Mouse (Mus musculus) left cerebral cortex, adult 2 months (tissue): ENCODE data around the gene Slc38a6. TPM values are rescaled to one million over a fixed set of nuclear protein-coding genes. Genes with fewer than 3 reads are reported as not detected.

Experiments used
- DNase-seq, 2 experiments: peaks; one replicate each; pipeline ENCODE4 v3.0.0; 2021 to 2022; ENCODE audit warnings: low spot score in 2 of 2, mixed read lengths in 1 of 2; ENCODE audit errors: extremely low spot score in 1 of 2
- H3K27ac ChIP-seq: fragments of 200-600 bp; 2 replicates; pipeline ENCODE4 v1.8.1; 2022
- H3K4me3 ChIP-seq: fragments of 200-600 bp; 2 replicates; pipeline ENCODE4 v1.8.1; 2022
- CTCF ChIP-seq: fragments of 200-600 bp; IDR thresholded peaks from 2 replicates; pipeline ENCODE4 v1.8.1; 2022; ENCODE audit warnings: antibody characterized with exemption, mild to moderate bottlenecking, moderate library complexity
- intact Hi-C: fragments of 180-260 bp; cut with DNase I; formaldehyde crosslinking; loops from one replicate; pipeline ENCODE4 v1.15.1; 2025
- total RNA-seq, 2 experiments: library from RNA; stranded (reverse); gene quantifications; 2 replicates each; pipeline ENCODE4 v1.2.3; 2021

Gene Slc38a6
- total RNA-seq, 2 experiments from 2014 or later: 13.7 to 18.6 TPM

DNA sequence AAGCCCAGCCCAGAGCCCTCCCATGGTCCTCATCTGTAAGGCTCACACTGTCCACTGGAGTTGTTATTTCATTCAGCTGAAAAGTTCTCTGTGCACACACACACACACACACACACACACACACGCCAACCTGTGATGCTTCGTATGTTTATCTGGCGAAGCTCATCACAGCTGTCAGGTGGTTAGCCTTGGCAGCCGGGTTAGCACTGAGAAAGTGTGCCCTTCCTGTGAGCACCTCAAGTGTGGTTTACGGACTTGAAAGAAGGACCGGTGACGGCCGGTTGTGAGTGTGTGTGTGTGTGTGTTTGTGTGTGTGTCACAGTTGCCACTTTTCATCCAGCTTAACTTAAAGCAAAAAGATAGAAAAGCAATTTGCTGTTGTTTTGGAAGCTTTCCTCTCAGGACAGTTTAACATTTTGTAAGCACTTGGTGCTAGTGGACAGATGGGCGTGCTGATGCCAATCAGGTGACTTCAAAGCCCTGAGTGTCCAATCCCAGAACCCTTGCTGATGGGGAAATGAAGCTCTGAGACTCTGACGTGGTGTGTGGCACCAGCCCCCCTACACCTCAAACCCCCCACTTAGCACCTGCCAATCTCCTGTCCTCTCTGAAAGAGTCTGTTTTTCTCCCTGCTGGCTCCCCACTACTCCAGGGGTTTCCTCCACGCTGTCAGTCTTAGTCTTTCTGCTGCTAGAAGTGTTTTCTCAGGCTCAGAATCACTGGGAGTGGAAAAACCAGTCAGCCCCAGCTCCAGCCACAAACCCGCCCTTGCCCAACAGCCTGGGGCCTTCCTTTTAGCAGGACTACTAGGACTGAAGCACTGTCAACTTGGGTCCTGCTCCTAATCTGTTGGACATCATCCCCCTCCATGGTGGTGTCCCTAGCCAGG lies 96.0 kb downstream of the Slc38a6 start:
- no peak overlapping the region for H3K4me3 ChIP-seq
- no peak for DNase-seq
- intact Hi-C loops: no loop called here
- TF ChIP-seq CTCF: no peak
- no peak overlapping the region for H3K27ac ChIP-seq

DNA sequence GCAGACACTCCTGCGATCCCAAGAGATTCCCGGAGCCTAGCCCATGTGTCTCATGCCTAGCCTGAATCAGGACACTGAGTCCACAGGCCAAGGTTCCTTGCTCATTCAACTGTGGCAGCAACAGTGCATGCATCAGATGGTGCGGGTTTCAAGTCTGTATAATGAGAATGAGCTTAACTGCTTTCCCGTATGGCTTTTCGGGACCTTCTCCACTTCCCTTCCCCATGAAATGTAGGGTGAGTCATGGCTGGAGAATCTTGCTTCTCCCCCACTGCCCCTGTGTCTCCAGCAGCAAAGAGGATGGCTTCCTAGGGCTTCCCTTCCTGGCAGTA lies 96.6 kb downstream of the Slc38a6 start:
- H3K4me3 ChIP-seq: no peak overlapping the region
- H3K27ac ChIP-seq: no peak overlapping the region
- no peak for TF ChIP-seq CTCF
- DNase-seq: no peak
- intact Hi-C loops: no loop called here

DNA sequence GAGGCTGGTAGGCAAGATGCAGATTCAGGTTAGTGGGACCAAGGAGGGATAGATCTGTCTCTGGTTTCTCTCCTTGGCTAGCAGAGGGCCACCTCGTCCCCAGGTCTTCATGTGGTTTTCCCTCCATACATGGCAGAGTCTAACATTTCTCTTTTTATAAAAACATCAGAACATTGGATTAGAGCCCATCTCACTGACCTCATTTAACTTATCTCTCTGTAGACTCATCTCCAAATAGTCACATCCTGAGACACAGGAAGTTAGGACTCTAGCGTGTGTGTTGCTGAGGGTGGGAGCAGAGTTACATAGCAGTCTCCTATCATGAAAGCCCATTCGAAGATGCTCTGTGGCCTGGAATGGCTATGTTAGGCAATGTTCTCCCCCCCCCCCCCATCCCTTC lies 97.3 kb downstream of the Slc38a6 start:
- Histone ChIP-seq H3K27ac (no peak overlapping the region), H3K4me3 (no peak overlapping the region)
- no peak for DNase-seq
- no peak for TF ChIP-seq CTCF
- intact Hi-C loops: no loop called here

DNA sequence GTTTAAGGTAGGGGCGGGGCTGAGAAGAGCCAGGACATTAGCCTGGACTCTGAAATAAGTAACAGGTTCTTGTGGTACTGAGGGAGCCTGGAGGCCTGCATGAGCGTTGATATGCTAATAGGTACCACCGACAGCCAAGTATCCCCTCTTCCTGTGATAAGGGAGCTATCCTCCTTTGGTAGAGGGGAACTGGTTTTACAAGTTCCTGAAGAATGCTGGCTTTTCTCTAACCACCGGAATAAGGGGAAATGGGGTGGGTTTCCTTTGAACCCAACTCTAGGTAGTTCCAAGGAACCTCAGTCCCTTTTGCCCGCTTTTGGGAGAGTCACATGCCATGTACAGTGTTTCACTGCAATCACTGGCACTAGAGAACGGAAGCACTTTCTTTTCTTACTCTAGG lies 98.2 kb downstream of the Slc38a6 start:
- DNase-seq: no peak
- intact Hi-C loops: no loop called here
- Histone ChIP-seq H3K4me3 (no peak overlapping the region), H3K27ac (no peak overlapping the region)
- TF ChIP-seq CTCF: no peak

DNA sequence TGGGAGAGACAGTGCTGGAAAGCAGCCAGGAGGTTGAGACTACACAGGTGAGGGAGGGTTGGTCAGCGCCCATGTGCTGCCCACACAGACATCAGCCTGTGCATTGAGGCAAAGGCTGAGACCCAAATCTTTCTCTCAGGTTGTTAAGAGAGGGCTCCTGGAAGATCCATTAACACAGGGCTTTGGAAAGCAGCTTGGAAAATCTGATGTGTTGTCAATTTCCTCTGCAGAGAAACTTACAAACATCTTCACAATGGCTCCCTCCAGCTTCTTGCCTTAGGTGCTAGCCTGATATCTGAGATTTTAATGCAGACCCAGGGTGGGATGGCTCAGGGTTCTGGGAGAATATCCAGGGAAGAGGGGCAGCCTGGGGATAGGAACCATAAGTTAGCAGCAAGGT lies 105.9 kb downstream of the Slc38a6 start:
- no peak for TF ChIP-seq CTCF
- H3K27ac ChIP-seq: no peak overlapping the region
- H3K4me3 ChIP-seq: no peak overlapping the region
- DNase-seq: no peak
- intact Hi-C loops: no loop called here

DNA sequence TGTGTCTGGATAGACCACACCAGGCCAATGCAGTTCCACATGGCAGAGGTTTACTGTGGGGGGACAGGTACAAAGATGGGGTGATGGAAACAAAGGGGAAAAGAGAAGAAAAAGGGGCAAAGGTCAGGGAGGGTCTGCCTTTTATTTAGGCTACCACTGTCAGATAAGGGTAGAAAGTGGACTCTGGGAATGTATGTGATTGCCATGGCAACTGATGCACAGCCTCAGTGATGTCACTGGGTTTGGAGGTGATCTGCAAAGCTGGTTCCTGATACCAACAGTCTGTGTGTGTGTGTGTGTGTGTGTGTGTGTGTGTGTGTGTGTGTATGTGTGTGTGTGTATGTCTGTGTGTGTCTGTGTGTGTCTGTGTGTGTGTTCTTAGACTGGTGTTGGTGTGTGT lies 106.4 kb downstream of the Slc38a6 start:
- Histone ChIP-seq H3K27ac (no peak overlapping the region), H3K4me3 (no peak overlapping the region)
- intact Hi-C loops: no loop called here
- no peak for TF ChIP-seq CTCF
- no peak for DNase-seq

DNA sequence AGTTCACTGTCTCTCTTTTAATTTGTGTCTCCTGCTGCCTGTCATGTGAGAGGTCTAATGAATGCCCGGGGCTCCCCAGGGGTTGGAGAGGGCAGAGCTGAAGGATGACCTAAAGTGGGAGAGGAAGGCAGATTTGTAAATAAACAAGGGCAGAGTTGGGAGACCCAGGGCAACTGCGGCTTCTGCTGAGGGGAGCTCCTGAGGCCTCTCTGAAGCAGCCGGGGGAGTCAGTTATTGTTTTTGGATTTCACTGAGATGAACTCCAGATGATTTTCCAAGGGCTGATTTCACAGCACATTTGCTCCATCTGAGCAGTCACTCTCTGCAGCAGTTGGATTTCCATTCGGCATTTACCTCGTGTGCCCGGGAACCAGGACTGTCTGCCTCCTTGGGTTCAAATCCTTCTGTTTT lies 107.3 kb downstream of the Slc38a6 start:
- DNase-seq: no peak
- Histone ChIP-seq H3K4me3 (no peak overlapping the region), H3K27ac (no peak overlapping the region)
- TF ChIP-seq CTCF: no peak
- intact Hi-C loops: no loop called here

DNA sequence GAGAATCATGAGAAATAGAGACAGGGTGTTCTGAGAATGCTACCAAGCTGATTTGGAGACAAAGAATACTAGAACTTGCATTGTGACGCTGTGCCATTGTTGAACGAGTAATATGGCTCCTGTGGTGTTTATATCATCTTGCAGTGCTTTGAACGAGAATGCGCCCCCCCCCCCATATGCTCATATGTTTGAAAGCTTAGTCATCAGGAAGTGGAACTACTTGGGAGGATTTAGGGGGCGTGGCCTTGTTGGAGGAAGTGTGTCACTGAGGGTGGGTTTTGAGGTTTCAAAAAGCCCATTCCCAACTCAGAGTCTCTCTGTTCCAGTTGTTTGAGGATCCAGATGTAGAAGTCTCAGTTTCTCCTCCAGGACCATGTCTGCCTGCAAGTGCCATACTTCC lies 108.0 kb downstream of the Slc38a6 start:
- TF ChIP-seq CTCF: no peak
- no peak overlapping the region for H3K4me3 ChIP-seq
- H3K27ac ChIP-seq: no peak overlapping the region
- intact Hi-C loops: no loop called here
- DNase-seq: no peak

DNA sequence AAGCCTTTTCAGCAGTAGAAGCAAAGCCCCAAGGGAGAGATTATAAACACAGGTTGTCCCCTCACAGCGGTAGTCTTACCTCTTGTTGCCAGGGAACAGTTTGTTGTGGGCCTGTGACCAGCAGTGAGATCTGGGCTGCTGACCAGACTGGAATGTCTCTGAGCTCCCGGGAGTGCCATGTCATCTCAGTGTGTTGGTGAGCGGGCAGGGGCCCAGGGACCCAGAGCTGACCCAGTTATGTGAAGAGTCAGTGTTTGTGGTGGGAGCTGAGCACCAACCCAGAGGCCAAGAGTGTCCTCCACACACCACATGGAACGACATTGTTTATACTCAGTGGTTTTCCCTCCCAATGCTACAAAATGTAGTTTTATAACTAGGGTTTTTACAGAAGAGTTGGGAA lies 112.8 kb downstream of the Slc38a6 start:
- H3K4me3 ChIP-seq: no peak overlapping the region
- DNase-seq: no peak
- TF ChIP-seq CTCF: no peak
- H3K27ac ChIP-seq: no peak overlapping the region
- intact Hi-C loops: no loop called here

DNA sequence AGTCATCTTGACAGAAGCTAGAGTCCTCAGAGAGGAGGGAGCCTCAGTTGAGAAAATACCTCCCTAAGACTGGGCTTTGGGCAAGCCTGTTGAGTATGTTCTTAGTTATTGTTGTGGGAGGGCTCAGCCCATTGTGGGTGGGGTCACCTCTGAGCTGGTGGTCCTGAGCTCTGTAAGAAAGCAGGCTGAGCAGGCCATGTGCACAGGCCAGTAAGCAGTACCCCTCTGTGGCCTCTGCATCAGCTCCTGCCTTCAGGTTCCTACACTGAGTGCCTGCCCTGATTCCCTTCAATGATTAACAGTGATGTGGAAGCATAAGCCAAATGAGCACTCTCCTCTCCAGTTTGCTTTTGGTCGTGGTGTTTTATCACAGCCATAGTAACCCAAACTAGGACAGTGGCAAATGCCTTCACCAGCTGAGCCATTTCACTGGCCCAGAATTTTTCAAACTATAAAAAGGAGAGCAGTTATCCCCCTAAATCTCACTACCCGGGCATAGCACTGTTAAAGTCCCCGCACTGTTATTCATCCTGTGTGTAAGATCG lies 114.0 kb downstream of the Slc38a6 start:
- Histone ChIP-seq H3K4me3 (no peak overlapping the region), H3K27ac (no peak overlapping the region)
- no peak for TF ChIP-seq CTCF
- DNase-seq: no peak
- intact Hi-C loops: no loop called here

DNA sequence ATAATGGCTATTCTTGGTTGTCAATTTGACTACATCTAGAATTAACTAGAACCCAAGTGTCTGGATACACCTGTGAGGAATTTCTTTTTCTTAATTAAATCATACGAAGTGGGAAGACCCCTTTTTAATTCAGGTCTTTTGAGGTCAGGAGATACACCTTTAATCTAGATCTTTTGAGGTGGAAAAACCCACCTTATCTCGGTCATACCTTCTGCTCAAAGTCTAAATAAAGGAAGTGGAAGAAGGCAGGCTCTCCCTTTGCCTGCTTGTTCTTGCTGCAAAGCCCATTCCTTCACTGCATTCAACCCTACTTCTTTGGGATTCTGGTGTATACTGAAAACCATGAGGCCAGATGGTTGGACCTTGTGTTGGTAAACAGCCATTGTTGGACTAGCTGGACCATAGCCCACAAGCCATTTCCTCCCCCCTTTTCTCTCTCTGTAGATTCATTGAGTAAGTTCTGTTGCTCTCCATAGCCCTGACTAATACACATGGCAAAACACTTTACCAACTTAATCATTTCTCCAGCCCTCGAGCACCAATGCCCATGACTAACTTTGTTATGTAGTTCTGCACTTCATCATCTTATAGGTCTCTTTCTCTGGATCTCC lies 115.0 kb downstream of the Slc38a6 start:
- no peak for TF ChIP-seq CTCF
- intact Hi-C loops: no loop called here
- Histone ChIP-seq H3K4me3 (no peak overlapping the region), H3K27ac (no peak overlapping the region)
- no peak for DNase-seq

DNA sequence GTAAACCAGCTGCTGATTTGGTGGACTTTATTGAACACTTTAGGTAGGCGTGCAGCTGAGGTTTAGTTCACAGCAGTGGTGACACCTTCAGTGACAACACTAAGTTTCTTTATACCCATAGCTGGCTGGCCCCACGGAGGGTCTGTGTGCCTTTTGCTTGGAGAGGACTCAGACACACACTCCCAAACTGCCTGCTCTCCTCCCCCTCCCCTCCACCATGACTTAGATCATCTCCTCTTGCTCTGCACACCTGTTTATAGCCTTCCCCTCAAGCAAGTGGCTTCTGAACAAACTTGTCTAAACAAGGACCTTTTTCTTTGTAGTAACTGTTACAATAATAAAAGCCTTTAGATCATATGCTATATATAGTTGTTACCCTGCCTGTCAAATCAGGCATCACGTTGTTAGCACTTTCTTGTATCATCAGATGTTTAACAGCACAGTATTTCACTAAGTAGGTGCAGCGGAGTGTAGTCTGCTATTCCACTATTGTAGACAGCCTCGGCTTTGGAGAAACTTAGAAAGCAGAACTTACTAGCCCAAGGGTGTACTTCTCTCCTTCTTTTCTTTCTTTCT lies 115.6 kb downstream of the Slc38a6 start:
- DNase-seq: no peak
- Histone ChIP-seq H3K27ac (no peak overlapping the region), H3K4me3 (no peak overlapping the region)
- intact Hi-C loops: no loop called here
- no peak for TF ChIP-seq CTCF
